Mouse (Mus musculus) kidney, adult 9 months (tissue): ENCODE measurements at regions not wholly inside any gene's neighbourhood (a gene's known extent, or its start where the extent isn't known, plus 50 kb on each side); places are given as distances from the start of the nearest gene placed in this dataset.
A peak's percentile ranks its signal among the peaks of the same experiment; 100 is the strongest.

Experiments
- DNase-seq: peaks from one replicate; pipeline ENCODE4 v3.0.0; 2022

DNA sequence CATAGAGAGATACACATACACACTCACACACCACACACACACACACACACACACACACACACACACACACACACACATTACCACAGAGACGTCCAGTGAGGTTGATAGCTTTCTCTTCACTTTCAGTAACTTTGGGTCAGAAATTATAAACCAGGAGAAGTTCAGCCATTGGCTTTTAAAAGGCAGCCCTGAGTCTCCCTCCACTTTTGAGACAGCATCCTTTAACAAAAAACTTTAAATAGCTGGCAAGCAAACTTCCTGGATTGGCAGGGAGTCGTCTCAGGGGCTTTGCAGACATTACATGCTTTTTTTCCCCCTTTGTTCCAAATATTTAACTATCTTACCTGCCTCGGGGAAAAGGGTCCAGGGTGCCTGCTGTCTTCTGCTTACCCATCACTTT lies 103.7 kb upstream of the Cpm start:
- DNase-seq: no peak

DNA sequence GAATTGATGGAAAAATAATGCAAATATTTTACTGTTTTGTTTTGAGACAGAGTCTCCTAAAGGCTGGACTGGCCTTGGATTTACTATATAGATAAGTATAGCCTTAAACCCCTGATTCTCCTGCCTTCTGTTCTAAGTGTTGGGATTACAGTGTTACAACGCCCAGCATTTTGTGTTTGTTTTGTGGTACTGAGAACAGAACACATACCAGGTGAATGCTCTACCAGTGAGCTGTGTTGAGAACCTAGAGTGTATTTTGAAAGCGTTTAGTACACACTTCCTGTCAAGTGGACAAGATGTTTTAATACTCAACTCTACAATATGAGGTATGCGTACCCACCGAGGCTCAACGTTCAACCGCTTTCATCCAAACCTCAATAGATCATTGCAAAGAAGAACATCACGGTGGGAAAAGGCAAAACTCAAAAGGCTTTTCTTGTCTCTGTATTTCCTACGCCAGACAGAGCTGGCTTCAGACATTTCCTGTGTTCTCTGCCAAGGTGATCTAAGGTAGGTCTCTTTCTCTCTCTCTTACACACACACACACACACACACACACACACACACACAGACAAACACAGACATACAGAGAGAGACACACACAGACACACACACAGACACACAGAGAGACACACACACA lies 104.3 kb upstream of the Cpm start:
- no peak for DNase-seq

DNA sequence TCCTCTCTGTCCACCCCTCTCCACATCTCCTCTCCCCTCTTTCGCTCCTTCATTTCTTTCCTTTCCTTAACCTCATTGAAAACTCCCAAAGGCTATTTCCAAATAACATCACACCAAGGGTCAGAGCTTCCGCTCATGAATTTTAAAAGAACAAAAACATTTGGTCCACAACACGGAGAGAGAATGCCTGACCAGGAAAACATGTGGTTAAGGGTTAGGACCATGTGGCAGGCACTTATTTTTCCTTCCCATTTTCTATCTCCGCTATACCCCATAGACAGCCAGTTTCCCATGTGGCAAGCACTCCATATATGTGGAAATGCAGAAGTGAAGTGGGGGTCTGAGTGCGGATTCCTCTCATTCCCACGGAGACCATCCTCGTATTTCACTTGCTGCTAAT lies 105.2 kb upstream of the Cpm start:
- peak; percentile 17 for DNase-seq

DNA sequence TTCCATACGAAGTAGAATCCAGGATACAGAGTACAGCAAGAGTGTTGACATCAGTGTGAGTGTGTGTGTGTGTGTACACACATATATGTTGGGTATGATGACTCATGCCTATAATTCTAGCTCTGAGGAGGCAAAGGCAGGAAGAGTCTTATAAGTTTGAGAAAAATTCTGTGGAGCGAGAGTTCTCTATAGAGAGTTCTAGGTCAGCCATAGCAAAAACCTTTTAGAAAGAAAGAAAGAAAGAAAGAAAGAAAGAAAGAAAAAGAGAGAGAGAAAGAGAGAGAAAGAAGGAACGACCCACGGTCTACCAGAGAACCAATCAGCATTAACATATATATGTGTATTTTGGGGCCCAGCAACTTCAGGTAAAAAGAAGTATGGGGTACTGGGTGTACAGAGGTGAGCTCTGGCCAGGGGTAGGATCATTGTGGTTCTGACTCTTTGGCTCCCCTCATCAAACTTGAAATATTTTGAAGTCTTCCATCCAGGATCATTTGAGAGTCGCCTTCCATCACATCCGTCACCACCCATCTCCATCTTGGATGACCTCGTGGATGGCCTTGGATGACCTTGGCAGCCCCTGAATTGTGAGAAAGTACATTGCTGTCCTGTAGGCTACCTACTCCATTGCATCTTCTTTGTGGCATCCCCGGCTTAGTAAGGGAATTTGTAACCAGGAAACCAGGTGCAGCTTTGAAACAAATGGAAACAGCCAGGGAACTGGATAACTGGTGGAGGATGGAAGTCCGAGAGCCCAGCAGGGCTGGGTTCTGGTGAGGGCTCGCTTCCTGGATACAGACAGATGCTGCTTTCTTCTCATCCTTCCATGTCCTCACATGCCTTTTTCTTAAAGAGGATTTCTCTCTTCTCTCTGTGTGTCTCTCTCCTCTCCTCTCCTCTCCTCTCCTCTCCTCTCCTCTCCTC lies 106.1 kb upstream of the Cpm start:
- no peak for DNase-seq

DNA sequence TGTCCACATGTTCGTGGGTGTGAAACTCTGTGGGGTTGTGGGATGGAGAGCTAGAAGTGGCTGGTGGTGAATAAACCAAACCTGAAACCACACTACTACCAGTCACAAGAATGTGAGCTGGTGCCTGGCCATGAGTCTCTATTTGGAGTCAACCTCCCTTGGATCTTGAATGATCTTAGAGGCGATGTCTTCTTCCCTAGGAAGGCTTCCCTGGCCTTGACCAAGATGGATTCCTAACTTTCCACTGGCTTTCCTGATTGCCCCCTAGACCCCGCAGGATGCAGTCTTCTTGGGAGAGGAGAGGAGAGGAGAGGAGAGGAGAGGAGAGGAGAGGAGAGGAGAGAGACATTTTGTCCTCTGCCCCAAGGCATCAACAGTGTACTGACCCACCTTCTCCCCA lies 106.9 kb upstream of the Cpm start:
- no peak for DNase-seq

DNA sequence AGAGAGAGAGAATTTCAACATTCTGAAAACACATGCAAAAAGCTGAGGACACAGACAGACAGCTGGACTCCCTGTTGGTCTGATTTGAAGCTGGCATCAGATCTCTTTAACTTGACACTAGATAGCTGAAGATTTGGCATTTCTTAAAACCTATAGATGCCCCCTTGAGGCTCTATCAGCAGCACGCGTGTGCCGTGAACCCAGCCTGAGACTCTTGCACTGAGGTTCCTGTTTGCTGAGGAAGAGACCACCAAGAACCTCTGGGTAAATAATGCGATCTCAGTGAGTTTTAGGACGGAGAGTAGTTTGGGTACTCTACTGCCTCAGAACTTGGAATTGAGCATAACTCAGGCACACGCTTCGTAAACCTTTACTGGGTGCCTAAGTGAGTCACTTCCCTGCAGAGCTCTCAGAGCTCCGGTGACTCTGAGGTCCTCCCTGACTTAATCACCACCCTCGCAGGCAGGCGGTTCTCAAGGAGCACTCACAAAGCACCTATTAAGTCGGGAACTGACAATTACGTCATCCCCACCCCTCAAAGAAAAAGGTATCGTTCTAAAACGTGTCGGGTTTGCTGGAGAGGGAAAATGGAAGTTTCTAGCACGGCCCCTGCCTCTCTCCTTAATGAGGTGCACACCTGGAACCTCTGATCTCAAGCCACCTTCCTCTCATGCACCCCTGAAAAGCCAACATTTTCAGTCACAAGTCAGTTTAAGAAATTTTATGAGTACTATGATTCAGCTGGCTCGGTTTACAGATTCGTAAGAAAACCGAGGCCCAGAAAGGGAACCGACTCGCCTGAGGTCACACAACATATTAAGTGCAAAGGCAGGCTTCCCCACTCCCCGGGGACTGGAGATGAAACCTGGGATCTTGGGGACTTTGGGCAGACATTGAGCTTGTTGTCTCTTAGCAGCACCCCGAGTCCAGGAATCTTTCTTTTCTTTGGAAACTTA lies 107.7 kb upstream of the Cpm start:
- no peak for DNase-seq

DNA sequence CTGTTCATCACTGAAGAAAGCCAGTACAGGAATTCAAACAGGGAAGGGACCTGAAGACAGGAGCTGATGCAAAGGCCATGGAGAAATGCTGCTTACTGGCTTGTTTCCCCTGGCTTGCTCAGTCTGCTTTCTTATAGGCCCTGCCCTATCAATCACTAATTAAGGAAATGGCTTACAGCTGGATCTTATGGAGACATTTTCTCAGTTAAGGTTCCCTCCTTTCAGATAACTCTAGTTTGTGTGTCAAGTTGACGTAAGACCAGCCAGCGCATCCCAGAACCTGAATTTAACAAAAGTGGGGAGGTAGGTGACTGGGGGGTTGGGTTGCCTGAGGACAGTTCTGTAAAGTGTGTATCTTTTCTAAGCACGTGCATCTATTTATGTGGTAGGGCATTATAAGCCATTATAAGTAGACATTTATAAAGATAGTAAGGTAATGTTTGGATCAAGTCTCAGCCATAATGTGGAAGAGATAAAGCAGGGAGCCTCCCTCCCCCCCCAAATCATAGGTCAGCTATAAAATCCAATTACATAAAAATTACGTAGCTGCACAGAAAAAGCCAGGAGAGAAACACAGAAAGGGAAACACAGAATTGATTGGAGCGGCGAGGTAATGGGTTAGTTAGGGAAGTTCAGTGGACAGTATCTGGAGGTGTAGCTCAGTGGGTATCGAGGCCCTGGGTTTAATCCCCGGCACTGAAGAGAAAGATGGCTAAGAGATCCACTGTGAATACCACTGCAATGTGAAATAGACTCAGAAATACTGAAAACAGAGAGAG lies 108.6 kb upstream of the Cpm start:
- no peak for DNase-seq

DNA sequence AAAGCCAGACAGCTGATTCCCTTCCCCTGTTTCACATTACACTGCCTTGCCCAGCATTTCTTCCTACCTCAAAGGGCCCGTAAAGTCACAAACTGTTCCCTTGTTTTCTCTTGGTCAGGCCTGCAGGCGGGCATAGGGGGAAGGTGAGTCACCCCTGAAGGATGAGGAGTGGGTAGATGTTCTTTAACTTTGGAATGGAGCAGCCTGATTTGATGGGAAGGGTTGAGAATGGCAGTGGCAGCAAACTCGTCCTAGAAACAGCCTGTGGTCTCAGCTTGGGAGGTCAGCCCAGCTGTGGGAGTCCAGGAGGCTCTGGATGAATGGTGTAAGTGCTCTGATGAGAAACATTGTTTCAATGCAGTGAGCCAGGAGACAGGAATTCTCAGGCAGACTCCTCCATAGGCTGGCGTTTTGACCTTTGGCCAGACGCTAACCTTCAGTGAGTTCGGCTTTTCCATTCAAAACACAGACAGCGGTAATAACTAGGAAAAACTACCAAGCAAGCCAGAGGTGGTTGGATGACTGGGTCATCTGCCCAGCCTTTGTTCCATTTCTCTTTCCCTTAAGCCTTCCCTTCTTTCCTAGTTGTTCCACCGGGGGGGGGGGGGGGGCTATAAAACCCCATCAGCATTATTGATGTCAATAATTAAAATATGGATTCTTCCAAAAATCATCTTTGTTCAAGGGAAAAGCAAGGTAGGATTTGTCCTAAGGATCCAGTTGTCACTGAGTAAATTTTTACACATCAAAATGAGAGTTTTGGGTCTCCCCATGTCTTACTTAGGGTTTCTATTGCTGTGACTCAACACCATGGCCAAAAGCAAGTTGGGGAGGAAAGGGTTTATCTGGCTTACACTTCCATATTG lies 109.4 kb upstream of the Cpm start:
- peak; percentile 43 for DNase-seq

DNA sequence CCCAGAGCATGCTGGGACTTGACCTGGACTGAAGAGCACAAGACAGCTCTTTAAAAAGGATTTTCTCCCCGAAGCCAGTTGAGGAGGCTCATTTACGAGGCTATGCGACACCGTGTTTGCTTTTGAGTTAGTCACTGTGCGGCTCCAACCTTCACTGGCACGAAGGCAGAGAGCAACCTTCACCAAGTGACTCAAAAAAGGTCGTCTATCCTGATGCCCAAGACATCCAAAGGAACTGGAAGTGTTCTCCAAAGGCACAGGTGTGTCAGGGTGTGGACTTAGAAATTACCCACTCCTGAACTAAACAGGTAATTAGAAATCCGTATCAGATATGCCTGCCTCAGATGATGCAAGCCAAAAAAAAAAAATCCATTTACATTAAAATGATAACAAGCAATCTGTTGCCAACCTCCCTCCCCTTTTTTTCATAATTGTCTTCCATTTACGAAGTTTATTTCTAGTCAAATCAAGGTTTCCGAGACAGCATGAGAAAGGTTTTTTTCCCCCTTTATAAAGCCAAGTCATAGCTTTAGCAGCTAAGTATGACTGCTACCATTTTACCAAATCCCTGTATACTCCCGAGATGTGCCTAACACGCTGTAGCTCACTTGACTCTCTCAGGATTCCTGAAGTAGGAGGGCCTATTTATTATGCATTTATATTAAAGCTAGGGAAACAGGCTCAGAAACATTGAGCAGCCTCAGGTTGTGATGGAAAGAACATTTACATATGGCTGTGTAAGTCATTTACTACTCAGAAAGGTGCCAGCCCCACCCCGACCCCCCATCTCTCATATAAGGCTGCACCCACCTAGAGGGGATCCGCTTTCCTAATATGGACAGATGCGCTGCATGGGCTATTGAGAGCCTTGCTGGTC lies 110.3 kb upstream of the Cpm start:
- DNase-seq: no peak

DNA sequence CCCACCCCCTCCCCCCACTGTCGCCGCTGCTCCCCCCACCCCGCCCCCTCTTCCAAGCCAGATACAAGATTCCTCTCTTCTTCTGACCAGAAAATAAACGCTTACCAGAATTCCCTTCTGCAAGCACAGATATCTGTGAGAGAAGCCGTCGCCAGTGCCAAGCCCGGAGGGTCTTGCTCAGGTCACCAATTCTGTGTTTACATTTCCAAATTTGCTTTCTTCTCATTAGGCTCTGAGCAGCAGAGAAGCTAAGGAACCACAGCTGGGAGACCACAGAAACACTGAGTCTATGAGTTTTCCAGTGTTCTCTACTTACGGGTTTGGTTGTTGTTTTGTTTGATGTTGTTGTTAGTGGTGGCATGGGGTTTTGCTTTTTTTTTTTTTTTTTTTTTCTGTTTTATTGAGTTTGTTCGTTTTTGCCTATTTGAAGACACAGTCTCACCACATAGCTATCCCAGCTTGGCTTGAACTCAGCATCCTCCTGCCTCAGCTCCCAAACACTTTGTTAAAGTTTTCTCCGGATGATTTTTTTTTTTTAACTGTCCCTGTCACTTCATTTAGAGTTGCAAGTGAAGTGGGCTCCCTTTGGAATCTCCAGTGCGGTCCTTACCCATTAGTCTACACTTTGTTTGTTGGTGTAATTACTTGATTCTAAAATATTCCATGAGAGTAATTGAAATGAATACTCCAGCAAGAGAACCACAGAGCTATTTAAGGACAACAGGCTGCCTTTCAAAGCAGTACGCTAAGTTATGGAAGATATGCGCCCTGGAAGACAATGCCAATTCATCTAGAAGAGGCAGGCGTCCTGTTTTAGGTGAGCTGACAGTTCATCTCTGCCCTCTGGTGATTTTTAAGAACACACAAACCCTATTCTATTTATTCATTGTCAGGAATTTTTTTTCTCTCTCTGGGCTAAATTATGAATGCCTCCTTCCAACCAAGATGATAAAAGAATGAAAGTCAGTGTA lies 111.2 kb upstream of the Cpm start:
- no peak for DNase-seq

DNA sequence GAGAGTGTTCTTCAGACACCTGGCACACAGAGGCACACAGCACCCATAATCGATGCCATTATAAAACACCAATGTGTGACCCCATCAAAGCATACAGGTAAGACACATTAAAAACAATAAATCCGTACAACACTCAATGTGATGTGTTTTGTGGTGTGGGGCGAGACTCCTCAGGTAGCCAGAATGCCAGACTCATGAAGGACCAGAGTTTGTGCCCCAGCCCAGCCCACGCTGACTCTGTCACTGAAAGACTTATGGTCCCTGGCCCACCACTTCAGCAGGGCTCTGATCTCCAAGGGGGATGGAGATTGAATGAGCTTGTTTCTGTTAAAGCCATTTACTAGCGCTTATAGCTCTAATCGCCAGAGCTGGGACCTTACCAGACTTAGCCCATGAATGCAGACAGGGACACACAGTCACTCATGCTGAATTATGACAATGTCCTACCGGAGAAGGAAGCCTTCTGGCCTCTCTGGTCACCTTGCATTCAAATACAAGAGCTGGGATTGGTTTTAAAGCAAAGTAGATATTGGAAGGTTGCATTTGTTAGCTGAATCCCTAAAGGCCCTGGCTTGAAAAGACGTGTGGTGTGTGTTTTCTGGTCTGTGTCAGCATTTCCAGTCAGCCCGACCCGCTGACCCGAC lies 112.1 kb upstream of the Cpm start:
- DNase-seq: no peak

DNA sequence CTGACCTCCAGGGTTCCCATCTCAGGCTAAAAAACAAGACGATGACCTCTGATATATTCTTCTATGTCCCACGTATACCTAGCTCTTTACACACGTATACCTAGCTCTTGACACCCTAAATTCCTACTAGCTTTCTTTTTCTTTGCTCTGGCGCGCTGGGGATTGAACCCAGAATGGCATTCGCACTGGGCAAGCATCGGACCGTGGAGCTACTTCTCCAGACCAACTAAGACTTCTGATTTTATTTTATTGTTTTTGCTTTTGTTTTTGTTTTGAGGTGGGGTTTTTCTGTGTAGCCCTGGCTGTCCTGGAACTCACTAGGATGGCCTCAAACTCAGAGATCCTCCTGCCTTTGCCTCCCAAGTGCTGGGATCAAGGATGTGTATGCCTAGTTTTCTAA lies 112.8 kb upstream of the Cpm start:
- no peak for DNase-seq

DNA sequence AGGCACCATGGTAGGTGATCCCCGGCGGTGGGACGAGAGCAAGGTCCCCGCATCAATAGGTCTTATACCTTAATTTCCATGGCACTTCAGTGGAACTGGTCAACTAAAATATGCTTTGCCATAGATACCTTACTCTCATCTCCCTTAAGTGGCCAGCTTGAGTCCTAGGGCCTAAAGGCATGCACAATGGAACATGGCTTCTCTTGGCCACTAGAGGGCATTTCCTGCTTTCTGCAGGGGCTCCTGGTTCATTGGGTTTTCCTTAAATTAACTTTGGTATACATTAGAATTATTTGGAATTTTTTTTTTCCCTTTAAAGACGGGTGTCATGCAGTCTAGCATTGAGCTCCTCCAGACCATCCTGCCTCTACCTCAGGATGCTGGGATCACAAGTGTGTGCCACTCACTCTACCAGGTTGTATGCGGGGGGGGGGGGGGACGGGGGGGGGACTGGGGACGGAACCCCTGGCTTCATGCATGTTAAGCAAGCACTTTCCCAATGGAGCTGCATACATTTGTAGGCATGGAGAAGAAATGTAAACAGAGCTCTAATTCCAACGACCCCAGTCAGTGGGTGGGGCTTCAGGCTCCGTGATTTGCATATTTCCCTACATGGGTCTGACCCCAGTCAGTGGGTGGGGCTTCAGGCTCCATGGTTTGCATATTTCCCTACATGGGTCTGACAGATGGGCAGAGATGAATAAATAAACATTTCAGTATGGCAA lies 113.4 kb upstream of the Cpm start:
- DNase-seq: peak; percentile 42

DNA sequence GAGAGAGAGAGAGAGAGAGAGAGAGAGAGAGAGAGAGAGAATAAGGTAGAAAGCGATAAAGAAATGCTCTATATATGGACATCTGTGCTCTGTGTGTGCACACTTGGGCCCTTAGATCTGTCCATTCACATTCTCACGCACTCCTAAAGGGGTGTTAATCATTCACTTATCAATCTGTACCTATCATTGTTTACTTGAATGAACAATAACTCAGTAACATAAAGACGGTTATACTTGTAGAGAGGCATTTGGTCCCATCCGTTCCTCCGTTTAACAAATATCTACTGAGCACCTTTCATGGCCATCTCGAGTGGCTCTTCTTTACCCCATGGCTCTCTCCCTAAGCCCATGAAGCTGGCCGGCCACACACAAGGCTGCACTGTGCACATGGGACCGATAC lies 114.3 kb upstream of the Cpm start:
- DNase-seq: no peak

DNA sequence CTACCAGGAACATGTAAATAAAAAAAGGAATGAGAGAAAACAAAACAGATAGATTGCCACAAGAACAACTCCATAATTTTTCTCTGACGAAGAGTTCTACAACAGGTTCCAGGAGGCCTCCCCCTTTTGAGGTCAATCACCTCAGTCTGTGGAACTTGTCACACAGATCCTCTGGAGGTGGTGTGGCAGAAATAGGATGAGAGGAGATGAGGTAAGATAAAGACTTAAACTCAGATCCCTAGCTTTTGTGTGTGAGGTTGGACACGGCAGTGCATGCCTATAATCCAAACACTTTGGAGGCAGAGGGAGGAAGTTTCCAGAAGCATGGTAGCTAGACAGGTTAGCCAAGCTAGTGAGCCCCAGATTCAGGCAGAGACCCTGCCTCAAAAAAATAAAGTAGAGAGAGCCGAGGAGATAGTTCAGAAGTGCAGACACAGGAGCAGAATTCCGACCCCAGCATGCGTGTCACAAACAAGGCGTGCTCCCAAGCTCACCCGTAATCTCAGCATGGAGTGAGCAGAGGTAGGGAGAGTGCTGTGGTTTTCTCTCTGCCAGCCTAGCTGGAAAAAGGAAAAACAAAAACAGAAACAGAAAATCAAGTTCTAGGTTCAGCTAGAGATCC lies 115.3 kb upstream of the Cpm start:
- DNase-seq: no peak

DNA sequence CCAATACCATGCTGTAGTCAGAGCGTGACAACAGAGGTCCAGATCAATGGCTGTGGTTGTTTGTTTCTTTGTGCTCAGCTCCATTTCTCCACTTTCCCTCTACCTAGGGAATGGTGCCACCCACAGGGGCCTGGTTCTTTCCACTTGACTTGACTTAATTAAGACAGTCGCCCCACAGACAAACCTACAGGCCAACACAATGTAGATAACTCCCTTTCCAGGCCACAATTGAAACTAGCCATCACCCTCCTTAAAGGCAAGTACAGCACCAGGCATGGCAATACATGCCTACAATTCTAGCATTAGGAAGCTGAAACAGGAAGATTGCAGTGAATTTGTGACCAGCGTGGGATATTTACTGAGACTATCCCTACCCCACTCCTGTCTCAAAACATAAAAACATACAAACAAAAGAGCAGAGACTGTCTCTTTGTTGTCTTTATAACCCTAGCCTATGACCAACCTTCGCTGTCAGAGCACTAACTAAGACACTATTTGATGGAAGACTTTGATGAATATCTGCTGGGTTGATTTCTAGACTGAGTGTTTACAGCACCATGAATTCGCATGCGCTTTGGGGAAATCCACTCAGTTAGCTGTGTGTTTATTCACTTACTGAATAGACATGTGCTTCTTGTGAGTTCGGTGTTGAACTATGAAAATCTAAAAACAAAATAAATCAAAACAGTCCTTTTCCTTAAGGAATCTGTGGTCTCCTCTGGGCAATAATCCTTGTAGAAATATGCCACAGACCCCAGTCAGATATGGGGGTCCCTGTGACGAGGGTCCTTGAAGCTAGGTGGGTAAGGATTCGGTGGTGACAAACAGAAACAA lies 116.7 kb upstream of the Cpm start:
- DNase-seq: no peak
